Comparison of ENCODE assay signal across 12 mouse cellular contexts in the genomic region with DNA sequence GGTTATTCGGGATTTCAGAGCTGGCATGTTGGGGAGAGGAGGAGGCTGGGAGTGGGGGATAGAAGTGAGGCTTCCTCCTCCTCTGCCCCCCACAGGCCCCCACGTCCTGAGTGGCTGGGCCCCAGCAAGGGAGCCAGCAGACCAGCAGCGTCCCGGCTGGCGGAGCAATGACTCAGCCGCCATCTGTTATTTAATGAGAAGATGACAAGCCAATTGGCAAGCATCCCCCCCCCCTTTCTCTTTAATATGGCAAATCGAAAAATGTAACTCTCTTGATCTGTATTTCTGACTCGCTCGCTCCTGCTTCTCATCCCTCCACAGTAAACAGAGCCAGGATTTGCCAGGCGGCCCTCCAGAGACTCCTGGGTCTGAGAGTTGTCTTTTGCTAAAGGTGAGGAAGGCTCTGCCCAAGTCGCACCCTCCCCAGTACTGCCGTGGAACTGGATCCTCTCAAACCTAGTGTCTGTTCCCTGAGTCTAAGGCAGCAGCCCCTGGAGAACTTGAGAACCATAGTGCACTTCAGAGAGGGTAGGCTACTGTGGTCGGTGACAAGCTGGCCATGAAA.
DNase-seq lines count a peak whose midpoint lies in the region; TF ChIP-seq lines count a peak whose summit lies in the region.
"Had no signal": no experiment of that assay in that cellular context is flagged by ENCODE, and none has a peak within 500 bp of the region (broad histone marks: within the 10 kb centered on the region; RNA-seq: fewer than 3 reads in every experiment).

No protein-coding gene starts in this region.

- H3K4me3 ChIP-seq in layer of hippocampus, adult 2 months = no peak overlapping the region
- H3K4me3 ChIP-seq: hindbrain, embryonic 10.5 days; myocyte had no signal

- peak; percentile 31 for DNase-seq in adrenal gland, adult 2 months
- no peak for DNase-seq in adrenal gland, adult 8-10 months
- peak; percentile 40 to 42 for DNase-seq in left cerebral cortex, postnatal 25 days (ENCODE audit: low spot score in 2 of 2)
- DNase-seq in left cerebral cortex, postnatal 14 days (ENCODE audit: low spot score in 2 of 2) = no peak
- DNase-seq in cerebellum, adult 18-20 months = peak; percentile 83 to 86
- DNase-seq in layer of hippocampus, adult 2 months (ENCODE audit: low spot score in 2 of 2) = peak; percentile 53 to 63
- DNase-seq in embryo, embryonic 11 days = no peak
- DNase-seq in spleen, adult 12 weeks (ENCODE audit: low spot score) = no peak
- DNase-seq: kidney, adult 8-10 months had no signal

- H3K27ac ChIP-seq in layer of hippocampus, adult 2 months = peak overlapping the region; percentile 88
- H3K27ac ChIP-seq: hindbrain, embryonic 10.5 days; stomach, postnatal 0 days had no signal

- intact Hi-C loops in left cerebral cortex, postnatal 25 days (cut with DNase I) = no loop called here
- intact Hi-C loops in left cerebral cortex, postnatal 14 days (cut with DNase I) = no loop called here

- no peak for TF ChIP-seq CTCF in layer of hippocampus, adult 2 months (conservative IDR thresholded peaks at IDR 0.05)

Comparison
In these comparisons a context has a peak if more than half of its experiments do, and no peak if none do; other contexts are left out.
1. DNase-seq: peak in adrenal gland, adult 2 months (single experiment), left cerebral cortex, postnatal 25 days (2 of 2), cerebellum, adult 18-20 months (2 of 2) and layer of hippocampus, adult 2 months (2 of 2); none in adrenal gland, adult 8-10 months (single experiment), left cerebral cortex, postnatal 14 days (0 of 2), embryo, embryonic 11 days (single experiment) and spleen, adult 12 weeks (single experiment).